Mouse (Mus musculus) MEL-GATA-1-ER (cell line): ENCODE results near the gene Carns1.
A peak's percentile ranks its signal among the peaks of the same experiment; 100 is the strongest.
"Not testable (repeated sequence)": the region's sequence is repeated elsewhere in the genome, so short reads cannot be mapped to it uniquely, and the experiment has no call there.

Source experiments
- DNase-seq: peaks from one replicate; pipeline ENCODE4 v3.0.0-alpha.2; 2012; ENCODE audit warnings: low read depth; ENCODE audit errors: extremely low read depth

The Carns1 gene

DNA sequence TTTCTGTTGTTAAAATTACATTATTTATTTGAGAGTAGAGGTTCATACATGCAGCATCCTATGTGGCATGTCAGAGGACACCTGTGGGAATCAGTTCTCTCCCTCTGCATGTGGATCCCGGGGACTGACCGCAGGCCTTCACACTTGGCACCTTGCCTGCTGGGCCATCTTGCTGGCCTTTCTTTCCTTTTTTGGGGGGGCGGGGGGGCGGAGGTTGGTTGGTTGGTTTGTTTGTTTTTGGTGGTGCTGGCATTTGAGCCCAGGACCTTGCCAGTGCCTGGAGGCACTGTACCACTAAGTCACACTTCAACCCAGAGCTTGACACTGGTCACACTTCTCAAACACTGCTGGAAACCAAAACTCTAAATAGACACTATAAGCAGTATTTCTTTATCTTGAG is 40.9 kb downstream of the Carns1 start:
- no peak for DNase-seq

DNA sequence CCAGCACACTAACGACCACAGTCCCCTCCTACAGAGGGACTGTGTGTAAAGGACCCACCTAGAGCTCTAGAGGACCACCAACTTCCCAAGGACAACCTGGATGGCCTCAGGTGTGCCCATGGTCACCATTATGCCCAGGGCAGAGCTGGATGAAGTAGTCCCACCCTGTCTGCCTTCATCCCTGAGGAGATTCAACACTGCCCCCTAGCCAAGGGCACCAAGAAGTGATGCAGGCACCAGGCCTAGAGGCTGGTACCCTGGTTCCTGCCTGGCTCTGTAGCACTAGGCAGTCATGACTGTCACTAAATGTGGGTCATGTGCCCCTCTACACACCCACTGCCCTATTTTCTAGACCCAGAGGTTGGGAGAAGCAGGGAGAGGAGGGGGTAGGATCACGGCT is 43.5 kb downstream of the Carns1 start:
- no peak for DNase-seq

DNA sequence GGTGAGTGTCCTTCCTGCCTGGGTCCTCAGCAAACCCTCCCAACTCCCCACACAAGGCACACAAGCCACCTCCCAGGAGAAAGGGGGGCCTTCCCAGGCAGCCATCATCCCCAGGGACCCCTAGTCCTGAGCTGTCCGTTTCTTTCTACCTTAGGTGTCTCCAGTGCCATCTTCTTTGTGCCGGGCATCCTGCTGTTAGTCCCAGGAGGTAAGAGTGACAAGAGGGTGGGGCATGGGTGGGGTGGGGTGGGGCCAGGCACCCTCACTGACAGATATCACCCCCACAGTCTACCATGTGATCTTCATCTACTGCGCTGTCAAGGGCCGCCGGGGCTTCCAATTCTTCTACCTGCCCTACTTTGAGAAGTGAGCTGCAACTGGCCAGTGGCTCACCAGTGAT is 44.2 kb downstream of the Carns1 start:
- DNase-seq = no peak

DNA sequence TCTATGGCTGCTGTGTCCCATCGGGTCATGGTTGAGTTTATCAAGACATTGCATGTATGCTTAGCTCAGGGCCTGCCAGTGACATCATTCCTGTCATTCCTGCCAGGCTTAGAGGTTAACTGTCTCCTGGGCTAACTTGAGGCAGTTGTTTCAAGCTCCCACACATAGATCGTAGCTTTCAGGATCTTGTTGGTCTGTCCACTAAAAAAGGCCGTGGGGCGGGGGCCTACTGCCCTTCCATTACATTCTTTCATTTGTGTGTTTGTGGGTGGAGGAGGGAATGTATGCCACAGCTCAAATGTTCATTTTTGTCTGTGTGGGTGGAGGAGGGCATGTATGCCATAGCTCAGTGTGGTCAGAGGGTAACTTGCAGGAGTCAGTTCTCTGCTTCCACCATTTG is 45.2 kb downstream of the Carns1 start:
- no peak for DNase-seq

DNA sequence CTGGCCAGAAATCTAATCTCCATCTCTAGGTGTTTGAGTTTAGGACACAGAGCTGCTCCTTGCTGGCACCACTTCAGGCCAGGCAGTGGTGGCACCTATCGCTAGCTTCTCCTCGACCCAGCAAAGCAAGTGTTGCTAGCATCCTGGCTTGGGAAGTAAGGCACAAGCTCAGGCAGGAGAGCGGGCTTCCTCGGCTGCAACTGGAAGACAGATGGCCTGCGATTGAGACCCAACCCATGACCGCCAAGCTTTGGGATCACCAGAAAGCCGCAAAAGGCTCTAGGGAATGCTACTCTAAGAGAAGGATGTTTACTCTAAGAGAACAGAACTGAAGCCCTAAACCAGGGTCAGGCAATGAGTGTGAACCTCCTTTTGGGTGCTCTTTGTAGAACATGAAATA is 45.8 kb downstream of the Carns1 start:
- no peak for DNase-seq

DNA sequence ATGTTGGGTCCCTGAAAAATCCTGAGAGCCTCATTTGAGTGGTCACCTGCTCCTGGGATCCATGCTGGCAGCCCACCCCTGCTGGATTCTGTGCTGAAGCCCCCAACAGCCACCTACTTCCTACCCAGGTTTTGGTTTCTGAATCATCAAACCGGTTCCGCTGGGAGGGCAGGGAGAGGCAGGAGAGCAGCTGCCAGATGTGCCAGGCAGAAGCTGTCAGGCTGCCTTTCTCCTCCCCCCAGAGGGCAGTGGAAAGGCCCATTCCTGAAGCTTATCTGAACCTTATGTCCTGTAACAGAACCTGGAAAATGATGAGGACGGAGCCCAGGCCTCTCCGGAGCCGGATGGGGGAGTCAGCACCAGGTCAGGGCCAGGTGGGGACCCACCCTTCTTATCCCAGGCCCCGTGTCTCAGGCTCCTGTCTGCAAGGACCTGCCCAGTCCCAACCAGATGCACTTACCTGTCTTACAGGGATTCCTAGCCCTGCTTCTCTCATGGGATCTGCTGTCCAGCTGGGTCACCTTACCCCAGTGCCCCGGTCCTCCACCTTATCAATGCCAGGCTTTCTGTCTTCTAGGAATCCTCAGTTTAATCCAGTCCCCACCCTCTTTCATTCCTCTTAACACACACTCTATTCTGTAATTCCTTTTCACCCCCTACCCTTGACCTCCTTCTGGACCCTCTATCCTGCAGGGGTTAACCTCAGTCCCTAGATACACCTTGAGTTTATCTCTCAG is 48.4 kb downstream of the Carns1 start:
- DNase-seq = no peak

DNA sequence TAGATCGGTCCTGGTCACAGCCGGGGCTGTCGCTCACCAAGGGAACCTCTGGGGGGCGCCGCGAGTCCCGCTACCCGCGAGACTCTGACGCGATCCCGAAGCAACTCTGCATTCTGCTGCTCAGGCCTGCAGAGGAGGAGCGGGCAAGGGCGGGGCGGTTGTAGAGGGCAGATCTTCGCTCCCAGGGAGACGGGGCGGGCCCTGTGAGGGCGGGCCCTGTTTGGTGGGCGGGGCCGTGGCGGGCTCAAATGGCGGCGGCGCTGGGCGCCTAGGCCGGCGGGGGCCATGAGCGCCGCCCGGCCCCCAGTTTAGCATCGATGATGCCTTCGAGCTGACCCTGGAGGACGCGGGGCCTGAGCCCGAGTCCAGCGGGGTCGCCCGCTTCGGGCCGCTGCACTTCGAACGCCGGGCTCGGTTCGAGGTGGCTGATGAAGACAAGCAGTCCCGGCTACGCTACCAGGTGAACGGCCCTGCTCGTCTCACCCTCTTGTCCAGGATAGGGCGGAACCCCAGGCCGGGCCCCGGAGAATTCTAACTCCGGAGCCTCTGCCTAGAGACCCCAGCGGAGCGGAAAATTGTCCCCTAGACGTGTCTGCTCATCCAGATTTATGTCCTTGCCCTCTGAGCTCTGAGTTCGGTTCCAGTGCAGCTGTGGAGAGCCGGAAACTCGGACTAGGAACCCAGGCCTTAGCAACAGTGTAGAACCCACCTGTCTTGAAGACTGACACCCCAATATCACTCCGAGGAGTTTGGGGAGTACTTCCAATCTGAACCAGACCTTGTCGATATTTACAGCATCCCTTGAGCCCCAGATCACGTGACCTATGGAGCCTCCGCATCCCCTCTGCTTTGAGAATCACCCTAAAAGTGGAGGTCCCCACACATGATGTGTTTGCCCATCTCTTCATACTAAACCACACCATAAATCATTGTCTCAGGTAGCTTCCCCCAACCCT is 49.3 kb downstream of the Carns1 start, which contains the start of gene Aip:
TSS of gene Aip (minus strand) at position 118 of the 956 bp plus-strand sequence.
- peak; percentile 90 for DNase-seq

DNA sequence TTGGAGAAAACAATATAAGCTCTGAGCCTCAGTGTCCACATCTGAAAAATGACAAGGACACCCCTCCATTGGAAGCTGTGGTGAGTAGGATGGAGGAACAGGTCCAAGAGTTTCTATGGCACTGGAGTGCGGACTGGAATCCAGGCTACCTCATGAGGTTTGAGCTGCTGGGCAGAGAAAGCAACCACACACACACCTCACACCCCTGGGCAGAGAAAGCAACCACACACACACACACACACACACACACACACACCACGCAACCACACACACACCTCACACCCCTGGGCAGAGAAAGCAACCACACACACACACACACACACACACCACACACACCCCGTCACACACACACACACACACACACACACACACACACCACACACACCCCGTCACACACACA is 50.0 kb downstream of the Carns1 start:
- DNase-seq = not testable (repeated sequence)

DNA sequence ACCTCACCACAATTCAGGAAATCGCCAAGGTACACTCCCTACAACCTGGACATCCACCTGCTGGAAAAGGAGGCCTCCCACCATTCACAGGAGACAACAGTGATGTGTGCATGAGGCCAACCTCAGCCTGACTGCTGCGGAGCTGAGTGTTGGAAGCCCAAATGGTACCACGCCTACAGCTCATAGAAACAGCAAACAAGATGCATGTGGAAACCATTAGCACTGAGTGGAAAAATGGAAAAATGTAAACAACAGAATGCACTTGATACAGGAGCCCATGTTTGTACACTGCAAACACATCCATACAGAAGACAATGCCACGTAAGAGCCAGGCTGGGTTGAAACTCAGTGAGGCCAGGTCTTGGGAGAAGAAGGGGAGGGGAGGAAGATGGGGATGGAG is 50.8 kb downstream of the Carns1 start:
- no peak for DNase-seq

DNA sequence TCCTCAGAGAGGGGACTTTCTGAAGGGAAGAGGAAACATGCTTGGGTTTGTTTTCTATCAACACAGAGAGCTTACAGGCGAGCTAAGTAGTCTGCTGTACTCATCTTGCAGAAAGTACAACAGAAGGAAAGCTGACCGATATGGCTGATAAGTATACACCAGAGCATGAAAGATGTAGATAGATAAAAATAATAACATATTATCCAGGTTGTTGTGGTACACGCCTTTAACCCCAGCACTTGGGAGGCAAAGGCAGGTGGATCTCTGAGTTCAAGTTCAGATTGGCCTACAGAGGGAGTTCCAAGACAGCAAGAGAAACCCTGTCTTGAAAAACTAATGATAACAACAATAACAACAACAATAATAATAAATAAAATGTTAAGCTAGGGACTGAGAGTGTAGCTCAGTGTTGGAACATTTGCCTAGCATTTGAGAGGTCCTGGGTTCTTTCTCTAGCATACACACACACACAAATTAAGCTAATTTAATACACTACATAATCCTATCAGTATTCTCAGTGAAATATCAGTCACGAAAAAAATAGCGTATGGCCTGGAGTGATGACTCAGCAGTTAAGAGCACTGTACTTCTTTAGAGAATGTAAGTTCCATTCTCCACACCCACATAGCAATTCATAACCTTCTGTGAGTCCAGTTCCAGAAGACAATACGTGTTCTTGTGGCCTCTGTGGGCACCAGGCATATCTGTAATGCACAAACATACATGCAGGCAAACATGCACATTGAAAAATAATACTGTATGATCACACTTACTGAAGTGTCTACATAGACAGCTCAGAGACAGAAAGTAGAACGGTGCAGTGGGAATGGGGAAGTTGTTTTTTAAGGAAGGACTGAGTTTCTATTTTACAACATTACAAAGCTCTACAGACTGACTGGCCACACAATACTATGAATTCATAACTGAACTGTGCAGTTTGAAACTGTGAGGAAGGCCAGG is 52.6 kb downstream of the Carns1 start:
- DNase-seq = peak; percentile 80

DNA sequence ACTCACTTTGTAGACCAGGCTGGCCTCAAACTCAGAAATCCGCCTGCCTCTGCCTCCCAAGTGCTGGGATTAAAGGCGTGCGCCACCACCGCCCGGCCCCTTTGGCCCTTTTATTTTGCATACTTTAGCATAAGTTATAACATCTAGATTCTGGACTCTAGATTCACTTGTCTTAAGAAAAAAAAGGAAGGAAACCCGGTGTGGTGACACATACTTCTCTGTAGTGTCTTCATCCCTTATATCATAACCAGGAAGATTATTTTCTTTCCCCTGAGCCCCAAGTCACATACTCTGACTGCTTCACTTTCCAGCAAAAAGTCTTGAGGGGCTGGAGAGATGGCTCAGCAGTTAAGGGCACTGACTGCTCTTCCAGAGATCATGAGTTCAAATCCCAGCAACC is 53.4 kb downstream of the Carns1 start:
- DNase-seq = peak; percentile 64

DNA sequence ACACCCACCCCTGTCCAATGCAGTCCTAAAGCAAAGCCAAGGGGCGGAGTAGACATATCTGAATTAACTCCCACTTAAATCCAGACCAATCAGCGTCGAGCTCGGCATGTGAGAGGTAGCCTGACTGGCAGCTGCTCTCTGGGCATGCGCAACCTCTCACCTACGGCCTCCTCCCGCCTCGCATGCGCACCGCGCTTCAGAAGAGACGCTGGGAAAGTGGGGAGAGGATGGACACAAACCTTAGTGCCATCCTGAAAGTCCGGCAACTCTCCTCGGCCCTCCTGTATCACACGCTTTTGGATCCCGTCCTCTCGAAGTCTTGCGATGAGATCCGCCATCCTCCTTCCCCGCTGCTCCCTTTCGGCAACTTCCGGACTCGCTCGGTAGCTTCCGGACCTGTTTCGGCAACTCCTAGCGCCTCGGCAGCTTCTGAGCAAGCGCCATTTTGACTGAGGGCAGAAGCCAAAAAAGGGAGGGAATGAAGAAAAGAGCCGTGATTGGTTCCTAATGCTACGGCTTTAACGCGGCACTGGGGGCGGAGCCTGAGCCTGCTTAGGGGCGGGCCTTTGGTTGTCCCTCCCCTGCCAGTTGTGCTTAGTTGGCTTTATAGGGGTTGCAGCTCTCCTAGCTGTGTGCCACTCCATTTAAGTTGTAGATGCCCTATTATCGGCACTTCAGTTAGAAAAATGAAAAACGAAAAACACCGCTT is 54.0 kb downstream of the Carns1 start:
- DNase-seq = peak; percentile 96

DNA sequence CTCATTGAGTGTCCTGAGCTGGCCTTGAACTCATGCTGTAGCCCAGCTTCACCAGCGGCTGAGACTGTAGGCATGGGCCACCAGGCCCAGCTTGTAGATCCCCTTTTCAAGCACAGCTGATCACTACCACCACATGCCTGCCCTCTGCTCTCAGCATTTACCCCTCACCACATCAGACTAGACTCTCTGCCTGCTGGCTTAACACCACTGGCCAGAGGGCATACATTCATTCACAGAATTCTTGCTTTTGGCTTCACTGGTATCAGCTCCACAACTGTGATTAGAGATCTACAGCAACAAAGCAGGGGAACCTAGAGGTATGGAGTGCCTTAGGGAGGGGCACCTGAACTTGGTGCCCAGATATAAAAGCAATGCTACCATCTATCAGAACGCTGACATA is 54.8 kb downstream of the Carns1 start:
- DNase-seq = no peak

DNA sequence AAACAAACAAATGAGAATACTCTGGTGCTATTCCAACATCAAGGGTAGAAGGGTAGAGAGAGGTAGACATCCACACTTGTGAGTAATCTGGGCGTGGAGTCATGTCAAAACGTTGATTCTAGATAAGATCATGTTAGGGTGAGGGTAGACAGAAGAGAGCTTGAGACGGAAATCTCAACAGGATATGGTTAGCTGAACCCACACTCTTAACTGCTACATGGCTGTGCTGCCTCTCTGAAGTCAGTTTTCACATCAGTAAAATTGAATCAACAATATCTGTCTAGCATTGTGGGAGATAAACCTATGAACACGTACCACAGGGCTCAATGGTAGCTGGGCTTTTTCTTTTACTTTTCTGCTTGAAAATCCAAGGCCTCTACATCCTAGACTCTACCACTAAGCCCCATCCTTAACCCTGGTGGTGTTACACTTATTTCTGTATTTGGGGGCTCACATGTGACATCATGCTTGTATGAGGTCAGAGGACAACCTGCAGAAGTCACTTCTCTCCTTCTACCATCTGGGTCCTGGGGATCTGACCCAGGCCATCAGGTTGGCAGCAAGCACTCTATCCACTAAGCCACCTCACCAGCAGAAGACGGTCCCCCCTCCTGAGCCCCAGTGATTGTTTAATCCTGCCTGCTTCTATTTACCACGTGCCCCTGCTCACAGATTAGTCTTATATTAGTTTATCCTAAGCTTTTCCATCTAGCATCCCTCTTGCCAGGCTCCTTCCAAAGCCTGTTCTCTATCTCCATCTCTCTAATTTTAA is 55.4 kb downstream of the Carns1 start:
- no peak for DNase-seq

DNA sequence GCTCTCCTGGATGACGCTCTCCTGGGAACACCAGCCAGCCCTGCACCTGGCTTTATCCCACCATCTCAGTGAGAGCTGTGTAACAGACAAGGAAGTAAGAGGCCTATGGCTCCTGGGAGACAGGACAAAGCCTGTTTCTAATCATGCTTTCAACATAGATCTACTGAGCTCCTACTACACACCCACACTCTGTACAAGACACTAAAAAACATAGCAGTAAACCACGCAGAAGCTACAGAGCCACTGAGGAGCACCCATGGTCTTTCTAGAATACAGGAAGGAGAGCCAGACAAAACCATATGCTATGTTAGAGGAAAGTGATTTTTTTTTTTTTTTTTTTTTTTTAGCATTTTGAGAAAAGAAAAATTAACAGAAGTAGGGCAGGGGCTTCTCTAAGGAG is 56.9 kb downstream of the Carns1 start:
- DNase-seq = no peak

DNA sequence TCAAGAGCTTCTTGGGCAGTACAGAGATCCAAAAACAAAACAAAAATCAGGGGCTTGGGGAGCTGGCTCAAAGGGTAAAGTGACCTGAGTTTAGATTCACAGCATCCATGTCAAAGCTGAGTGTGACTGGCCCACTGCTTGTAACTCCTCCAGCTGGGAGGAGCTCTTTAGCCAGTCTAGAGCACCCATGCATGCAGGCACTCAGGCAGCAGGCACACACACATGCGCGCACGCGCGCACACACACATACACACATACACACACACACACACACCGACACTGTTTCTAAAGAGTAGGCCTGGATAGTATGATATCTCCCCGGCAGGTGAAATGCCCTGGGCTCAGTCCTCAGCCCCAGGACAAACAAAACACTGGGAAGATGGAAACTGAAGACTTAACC is 58.3 kb downstream of the Carns1 start:
- no peak for DNase-seq

DNA sequence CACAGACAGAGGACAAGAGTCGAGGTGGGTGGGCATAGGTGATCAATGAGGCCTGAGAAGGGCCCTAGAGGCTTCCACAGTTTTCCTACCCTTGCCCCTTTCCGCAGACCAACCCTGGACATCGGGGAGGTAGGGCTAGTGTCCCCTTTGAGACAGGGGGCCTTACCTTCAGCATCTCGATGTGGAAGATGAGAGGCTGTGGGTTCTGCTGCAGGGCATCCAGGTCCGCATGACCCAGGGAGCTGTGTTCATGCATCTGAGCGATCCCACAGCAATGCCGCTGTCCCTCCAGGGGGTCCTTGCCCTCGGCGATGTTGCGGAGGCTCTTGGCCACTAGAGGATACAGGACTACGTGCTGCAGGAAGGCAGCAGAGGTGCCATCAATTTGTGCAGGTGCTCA is 59.5 kb downstream of the Carns1 start:
- no peak for DNase-seq

DNA sequence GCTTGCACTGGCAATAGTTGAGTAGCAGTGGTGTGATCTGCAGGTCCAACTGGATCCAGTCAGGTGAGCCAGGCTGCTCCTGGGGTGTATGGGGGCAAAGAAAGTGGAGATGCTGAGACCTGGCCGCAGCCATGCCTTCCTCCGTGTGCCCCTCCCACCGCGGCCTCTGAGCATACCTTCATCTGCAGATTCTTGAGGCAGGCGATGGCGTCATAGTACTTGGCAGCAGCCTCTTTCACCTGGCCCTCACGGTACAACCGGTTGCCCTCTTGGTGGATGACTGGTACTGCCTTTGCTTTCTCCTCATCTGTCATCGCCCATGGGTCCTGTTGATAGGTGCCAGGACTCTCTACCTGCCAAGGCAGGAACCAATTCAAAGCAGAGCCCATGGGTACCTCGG is 60.1 kb downstream of the Carns1 start:
- DNase-seq = no peak

DNA sequence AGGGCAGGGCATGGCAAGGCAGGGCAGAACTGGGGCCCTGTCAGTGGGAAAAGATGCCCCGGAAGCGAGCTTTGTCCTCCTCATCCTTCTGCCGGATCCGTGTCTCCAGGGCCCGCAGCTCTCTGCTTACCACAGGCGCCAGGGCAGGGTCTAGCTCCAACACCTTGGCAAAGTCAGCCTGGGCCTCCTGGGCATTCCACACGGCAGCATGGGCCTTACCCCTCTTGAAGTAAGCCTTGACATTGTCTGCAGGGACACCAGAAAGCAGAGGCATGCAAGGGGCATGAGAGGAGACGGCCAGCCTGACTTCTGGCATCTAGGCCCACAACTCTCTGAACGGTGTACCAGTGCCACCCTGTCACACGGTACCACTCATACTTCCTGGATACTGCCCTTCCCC is 60.7 kb downstream of the Carns1 start:
- no peak for DNase-seq
